Mouse (Mus musculus): ENCODE measurements around the gene Smoc2. TPM values are rescaled to one million over a fixed set of nuclear protein-coding genes. Genes with fewer than 3 reads are reported as not detected.

The Smoc2 gene
- polyA plus RNA-seq, 2 experiments from 2014 or later, result not detected

DNA sequence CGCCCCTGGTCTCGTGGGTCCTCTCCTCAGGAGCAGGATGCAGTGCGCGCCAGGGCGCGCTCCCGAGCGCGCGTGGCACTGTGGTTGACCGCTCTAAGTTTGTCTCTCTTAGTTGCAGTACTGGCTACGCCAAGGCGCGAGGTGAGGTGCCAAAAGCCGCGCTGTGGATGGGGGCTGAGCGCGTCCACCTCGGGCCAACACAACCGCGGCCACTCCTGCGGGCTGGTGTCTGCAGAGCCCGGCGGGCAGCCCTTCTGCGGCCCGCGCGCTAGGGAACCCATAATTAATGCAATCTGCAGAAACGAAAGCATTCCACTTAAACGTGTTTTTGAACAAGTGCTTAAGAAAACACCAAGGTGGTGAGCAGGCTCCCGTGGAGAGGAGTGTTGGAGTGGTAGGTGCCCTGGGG, 1.1 kb downstream of the Smoc2 start:
- ATAC-seq, result no peak

DNA sequence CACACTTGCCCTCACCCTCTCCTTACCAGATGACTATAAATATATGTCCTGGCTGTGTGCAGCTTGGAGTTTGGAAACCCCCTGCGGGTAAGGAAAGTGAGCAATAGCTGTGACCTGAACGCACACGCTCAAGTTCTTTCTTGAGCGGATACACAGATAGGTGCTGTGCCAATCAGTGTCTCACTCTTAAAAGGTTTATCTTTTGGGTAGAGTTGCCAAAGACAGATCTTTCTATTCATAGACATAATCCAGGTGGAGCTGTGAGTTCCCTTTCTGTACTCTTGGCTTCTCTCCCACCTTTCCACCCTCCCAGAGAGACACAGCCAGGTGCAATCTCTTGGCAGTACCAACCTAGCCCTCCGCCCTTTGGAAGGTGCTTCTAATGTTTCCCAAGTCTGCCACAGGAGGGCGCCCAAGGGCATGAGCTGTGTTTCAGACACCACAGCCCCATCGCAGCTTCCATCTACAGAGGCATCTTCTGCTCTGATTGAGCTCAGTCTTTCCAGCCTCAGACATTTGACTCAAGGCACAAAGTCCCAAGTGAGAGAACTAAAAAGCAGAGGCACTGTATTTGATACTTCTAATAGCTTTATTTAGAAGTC, 8.8 kb downstream of the Smoc2 start:
- ATAC-seq, result no peak

DNA sequence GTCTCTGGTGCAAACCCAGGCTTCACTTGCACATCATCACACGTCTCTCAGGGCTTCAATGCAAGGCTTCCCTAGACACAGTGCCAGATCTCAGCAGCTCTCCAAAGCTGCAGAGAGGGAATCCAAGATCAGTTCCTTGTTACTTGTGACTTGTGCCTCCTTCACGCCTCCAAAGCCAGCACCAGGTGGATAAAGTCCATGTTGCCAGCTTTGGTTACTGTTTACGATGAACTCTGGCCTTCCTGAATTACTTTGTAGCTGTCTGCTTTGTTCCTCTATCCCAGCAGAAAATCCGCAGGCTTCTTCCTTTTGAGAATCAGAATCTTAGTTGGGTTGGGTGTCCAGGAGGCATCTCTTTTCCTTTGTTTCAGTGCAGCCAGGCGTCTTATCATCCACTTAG, 14.3 kb downstream of the Smoc2 start:
- no peak for ATAC-seq

DNA sequence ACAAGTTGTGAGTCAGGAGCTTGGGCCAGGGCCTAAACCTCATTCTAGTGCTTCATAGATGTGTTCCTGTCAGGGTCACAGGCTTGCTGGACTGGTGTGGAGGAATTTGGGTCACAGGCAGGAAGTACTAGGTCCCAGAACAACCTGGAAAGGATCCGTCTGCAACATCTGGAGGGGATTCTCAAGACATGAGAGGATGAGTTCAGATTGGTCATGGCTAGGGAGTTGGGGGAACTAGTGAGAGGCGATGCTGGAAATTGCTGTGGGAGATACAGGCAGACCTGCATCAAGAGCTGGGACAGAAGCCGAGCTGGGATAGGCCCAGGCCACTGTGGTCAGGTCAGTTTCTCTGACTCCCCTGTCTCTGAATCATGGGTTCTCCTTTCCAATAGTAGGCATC, 15.8 kb downstream of the Smoc2 start:
- ATAC-seq, result no peak

DNA sequence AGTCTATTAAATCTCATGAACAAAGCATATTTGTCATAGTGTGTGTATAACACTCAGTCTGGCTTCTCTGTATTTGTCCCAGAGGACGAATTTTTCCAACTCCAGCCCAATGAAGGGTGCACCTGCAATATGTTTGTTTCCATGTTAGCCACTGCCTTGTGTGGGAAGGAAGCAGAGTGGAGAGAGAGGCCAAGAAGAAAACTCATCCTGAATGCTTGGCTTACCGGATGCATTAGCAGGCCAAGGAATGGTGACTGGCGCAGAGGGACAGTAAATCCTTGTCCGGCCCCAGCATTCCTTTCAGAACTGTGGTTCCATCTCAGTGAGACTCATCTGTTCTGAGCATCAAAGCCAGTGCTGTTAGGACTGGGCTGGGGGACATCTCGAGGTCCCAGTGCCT, 21.1 kb downstream of the Smoc2 start:
- no peak for ATAC-seq

DNA sequence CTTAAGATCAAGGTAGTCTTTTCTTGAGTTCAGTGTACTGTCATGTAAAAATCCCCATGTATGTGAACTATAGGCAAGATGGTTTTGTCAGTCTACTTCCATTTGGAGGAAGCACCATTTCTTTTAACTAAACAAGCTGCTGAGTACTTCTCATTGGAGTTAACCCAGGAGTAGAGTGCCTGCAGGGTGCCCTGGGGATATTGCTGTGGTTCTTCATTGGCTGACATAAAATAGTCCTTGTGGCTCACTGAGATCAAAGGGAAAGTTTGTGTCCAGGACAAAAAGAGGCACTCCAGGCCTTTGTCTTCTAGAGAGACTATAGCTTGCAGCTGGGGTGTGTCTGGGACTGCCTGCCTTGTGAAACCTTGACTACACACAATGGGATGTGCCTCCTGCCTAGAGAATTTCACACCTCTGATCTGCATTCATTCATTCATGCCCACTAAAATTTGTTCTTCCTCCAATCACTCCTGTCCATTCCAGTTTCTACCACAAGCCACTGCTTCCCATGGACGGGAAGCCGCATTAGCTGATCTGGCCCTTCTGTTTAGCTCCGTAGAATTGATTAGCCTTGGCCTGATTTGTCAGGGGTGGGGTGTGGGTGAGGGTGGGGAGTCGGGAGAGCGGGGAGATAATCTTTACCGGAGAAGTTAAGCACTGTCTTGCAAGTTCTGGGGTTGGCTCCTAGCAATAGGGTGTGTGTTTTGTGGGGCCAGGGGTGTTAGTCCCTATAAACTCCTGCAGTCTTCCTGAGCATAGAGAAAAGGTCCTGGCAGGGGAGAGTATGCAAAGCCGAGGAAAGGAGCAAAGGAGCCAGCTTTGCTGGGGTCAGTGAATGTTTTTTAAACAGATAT, 22.4 kb downstream of the Smoc2 start:
- no peak for ATAC-seq

DNA sequence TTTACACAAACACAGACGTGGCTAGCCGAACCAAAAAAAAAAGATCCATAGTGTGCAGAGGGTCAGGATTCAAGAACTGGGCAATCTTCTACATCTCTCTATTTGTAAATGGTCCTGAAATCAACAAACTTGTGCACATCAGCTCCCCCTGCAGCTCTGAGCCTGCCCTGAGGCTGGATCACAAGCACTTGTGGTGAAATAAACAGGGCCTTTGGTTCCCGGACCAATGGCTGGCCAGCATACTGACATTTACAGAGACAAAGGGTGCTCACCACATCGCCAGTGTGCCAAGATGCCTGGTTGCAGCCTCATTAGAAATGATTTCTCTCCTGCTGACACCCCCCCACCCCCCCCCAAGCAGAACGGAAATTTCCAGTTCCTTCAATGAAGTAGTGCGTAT, 23.1 kb downstream of the Smoc2 start:
- ATAC-seq, result no peak

DNA sequence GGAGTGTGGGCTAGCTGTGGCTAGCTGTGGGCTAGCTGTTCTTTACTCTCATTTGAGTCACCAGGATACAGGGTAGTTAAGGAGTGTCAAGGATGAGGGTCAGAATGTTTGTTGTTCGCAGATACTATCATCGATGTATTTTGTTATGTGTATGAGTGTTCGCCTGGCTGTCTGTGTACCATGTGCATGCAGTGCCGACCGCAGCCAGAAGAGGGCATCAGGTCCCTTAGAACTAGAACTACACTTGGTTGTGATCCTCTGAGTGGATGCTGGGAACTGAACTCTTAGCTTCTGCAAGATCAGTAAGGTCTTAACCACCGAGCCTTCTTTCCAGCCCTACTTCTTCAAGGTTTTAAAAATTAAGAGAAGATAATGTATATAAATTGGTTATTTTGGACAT, 24.4 kb downstream of the Smoc2 start:
- no peak for ATAC-seq

DNA sequence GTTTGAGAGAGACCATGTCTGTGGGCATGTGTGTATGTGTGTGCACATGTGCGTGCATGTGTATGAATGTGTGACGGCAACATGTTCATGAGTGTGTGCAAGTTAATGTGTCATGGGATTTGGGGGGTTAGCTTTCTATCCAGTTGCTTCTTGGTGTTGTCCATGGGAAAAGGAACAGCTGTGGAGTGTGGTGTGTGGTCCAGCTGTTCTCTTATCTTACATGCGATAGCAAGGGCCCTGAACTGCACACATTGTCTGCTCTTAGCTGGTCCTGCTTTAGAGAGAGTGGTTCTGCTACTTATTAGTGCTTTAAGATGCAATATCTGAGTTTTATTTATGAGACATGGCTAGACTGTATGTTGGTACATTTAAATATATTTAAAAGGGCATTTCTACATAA, 30.6 kb downstream of the Smoc2 start:
- ATAC-seq, result no peak

DNA sequence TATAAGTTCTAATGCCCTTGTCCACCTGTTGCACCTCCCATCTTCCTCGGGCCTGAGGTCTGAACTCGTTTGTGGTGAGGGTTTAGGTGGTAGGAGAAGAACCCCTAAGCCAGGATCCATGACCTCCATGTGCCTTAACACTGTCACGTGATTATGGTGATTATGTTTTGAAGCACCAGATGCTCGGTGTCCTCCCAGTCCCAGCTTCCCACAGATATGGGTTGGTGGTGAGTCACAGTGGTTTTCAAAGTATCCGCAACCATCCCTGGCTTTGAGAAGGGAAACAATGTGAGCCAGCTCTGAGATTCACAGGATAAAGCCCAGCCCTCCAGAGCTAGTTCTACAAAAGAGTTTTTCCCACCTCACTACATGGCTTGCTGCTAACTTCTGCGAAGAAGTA, 33.1 kb downstream of the Smoc2 start:
- no peak for ATAC-seq

DNA sequence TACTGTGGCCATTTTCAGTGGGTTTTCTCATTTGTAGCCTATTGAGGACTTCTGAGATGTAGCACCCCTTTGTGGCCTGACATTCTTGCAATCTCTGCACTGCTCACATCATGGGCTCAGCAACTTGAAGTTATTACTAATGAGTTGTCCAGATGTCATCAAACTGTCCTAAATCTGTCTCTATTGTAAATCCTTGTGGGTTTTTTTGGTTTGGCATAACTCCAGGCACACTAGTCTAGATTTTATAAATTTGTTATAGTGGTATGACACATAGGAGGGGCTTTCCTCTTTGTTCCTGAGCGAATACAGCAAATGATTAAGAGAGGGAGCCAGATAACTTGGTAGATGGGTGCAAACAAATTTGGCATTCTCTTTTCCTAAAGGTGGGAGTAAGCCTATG, 35.0 kb downstream of the Smoc2 start:
- ATAC-seq, result no peak

DNA sequence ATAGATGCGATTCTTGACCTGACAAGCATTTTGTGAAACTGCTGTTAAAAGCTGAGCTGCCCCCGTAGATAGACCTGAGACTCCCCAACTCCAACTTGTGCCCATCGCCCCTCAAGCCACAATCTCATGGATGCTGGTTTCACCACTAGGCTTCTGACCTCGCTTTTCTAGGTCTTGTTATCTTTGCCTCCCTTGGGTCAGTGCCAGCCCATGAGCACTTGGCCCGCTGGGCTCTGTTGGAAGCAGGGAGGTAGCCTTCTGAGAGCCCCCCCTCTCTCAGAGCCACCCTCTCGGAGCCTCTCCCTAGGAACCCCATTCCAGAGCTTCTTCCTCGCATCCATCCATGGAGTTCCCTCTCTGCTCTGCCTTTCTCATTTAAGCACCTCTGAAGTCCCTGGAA, 37.2 kb downstream of the Smoc2 start:
- no peak for ATAC-seq

DNA sequence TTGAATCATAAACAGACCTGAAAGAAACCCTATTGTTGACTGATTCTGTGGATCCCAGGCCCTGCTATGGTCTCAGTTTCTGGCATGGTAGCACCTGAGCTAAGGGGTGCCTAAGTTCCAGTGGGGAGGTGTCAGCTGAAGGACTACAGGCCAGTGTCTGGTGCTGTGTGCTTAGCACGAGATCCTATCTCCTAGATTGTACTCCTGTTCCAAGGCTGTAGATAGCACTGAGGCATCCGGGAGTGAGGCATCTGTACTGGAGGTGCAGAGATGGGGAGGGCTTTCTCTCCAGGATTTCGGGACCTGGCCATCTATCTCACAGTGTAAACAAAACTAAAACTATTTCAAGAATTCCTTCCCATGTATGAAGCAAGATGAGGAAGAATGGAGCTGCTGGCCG, 38.1 kb downstream of the Smoc2 start:
- ATAC-seq, result no peak

DNA sequence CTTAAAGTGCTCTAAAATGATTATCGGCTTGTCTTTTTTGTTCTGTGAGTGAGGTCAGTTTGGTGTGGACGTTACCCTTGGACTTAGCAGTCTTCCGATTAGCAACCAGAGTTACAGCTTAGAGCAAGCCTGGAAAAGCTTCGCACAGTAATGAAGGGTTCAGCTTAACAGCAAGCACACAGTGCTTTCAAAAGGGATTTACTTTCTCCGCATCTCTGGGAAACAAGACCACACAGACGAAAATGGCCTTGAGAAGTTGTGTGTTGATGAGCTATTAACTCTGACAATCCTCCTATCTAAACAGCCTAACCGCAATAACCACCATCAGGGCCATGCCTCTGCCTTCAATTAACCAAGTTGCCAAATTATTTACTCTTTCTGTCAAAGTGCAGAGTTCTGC, 46.9 kb downstream of the Smoc2 start:
- ATAC-seq, result no peak

DNA sequence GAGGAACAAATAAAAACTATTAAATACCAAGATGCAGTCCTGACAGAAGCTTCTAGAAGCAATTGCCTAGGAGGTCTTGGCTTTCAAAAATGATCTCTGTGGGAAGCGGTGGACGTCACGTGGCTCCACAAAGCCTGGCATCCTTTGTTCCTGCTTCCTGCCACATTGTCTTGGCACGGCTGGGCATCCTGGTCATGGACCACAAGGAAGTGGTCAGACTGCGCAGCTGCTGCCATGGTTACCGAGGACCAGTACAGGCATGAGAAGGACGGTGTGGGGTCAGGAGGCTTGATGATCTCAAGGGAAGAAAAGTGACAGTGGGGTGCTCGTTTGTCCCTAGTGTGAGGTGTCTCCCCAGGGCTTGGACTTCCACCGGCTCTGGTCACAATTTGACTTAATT, 48.7 kb downstream of the Smoc2 start:
- ATAC-seq, result no peak

DNA sequence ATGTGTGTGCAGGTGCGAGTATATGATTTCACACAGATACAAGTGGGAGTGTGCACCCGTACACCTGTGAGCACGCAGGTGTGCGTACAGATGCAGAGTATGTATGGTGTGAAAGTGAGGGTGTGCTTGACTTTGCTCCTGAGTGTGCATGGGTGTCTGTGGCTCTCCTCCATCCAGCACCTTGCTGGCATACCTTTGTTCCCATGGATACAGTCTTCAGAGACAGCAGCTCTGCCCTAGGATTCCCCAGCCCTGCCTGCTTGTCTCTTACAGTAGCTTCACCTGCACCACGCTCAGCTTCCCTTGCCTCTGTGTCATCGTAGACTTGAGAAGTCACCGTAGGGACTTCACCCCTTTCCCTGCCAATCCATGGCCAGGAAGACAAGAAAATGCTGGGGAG, 51.2 kb downstream of the Smoc2 start:
- ATAC-seq, result no peak

DNA sequence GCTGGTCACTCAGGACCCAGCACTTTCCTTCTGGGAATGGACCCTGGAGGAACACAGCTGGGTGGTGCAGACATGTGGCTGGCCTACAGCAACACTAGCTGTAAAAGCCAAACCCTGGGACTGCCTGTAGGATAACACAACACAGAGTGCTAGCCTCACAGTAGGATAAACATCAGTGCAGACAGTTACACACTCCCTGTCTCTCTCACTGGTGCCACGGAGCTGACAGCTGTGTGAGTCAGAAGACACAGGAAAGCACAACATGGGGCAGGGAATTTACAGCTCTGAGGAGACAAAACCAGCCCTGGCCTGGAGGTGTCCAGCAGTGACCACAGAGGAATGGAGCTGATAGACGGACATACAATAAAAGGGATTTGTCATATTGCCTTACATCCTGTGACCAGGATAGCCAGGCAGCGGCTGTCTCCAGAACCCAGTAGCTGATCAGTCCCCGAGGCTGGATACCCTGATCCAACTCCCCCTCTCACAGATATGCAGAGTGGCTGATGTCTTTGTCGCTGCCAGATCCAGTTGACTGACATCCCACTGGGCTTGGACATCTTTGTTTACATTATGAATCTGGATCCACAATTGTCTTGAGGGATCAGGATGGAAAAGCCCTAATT, 60.7 kb downstream of the Smoc2 start:
- no peak for ATAC-seq

DNA sequence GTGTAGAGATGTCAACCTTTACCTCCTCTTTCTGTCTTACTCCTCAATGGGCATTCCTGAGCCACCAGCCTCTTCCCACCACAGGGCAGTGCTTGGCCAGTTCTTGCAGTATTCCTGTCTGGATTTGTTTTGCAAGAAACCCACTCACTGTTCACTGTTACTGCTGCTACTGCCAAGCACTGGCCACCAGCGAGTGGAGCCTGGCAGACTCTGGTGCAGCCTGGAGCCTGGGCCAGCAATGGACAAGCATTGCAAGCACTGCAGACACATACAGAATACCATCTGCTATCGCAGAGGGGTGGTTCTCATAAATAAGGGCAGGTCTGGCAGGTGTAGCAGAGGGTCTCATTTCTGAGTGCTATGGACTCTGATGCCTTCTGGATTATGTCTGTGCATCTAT, 61.4 kb downstream of the Smoc2 start:
- ATAC-seq, result no peak

DNA sequence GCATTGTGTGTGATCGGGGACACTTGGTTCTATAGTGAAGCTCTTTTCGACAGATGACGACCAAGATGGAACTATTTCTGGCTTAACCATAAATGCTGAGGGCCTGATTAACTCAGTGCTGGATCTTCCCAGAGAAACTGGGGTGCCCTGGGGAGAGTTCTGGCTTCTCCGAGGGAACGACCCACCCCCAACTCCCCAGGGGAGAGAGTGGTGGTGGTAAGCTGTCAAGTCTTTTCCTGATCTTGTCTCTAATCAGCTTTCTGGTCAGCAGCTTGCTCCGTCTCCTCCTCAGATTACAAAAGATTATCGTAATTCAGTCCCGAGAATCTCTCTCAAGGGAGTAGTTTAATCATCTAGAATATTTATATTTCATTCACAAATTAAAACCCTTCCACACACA, 63.2 kb downstream of the Smoc2 start:
- ATAC-seq, result no peak

DNA sequence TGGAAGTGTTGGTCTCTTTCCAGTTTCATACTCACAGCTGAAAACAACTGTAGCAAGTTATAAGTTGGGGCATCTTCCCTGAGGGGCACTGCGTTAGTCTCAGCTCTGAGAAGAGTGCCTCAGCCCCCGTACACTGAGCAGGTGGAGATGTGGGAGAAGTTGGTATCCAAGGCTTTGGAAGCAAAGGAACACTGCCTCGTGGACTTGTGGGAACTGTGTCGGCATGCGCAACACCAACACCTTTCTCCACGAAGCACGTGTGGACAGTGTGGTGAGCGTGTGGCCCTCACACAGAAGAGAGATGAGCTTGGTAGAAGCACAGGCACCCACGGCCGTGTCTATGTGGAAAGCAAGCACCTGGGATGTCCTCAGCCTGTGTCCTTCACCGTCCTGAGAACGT, 64.1 kb downstream of the Smoc2 start:
- ATAC-seq, result no peak

DNA sequence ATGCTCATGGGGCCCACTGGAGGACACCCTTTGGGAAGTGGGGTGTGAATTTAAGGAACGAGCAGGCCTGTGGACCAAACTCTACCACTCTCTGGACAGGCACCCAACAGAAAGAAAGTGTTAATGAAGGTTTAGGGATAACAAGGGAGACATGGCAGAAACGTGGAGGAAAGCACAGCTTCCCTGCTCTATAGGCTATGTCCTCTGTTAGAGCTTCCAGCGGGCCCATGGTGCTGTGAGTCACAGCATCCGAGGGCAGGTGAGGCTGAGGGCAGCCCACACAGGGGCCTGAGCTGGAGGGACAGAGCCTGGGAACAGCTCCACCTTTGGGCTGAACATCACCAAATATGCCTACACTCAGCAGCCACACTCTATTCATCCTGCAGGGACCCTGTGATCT, 66.2 kb downstream of the Smoc2 start:
- no peak for ATAC-seq

DNA sequence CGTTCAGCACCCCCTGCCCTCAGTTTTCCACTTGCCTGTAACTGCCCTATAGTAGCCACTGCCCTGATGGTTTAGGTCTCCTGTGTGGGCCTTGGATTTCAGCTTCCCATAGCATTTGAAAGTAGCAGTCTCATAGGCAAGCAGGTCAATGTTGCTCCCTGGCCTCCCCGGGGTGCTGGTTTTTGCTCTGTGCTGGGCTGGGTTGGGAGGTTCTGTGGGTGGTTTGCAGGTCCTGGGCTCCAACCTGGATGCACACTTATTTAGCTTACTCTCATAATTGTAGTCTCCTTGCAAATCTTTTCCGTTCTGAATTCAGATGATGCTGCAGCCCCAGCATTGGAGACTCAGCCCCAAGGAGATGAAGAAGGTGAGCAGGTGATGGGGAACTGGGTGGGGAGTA, 67.6 kb downstream of the Smoc2 start:
- ATAC-seq, result no peak

DNA sequence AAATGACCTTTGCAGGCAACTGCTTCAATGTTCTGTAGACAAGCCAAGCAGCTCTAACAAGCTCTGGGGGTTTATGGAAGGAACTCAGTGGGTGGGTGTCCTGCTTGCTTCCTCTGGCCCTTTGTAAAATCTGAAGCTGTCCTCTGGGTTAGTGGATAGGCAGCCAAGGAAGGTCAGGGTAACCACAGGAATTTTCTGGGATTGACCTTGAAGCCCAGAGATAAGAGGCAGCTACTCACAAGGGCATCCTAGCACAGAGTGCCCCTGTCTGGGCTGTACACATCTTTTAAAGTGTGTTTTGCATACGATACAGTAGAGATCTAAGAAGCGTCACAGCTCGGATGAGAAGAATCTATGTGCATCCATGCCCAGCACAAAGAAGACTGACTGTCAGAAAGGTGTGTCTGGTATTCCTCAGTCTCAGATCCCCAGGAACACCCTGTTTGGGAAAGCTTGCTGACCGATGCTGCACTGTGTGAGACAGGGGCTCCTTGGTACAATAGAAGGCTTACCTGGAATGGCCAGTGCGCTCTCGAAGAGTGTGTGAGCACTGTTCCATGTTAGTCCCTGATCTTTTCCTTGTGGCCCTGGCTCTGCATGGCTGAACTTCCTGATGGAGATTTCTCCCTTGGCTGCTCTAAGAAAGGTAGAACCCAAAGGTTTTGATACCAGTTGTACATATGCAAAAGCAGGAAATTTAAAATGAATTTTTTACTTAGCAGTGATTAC, 69.9 kb downstream of the Smoc2 start:
- ATAC-seq, result no peak
